Mouse (Mus musculus): ENCODE results near the gene Atrnl1.
"Not testable (repeated sequence)": the region's sequence is repeated elsewhere in the genome, so short reads cannot be mapped to it uniquely, and the experiment has no call there.

Atrnl1 gene

DNA sequence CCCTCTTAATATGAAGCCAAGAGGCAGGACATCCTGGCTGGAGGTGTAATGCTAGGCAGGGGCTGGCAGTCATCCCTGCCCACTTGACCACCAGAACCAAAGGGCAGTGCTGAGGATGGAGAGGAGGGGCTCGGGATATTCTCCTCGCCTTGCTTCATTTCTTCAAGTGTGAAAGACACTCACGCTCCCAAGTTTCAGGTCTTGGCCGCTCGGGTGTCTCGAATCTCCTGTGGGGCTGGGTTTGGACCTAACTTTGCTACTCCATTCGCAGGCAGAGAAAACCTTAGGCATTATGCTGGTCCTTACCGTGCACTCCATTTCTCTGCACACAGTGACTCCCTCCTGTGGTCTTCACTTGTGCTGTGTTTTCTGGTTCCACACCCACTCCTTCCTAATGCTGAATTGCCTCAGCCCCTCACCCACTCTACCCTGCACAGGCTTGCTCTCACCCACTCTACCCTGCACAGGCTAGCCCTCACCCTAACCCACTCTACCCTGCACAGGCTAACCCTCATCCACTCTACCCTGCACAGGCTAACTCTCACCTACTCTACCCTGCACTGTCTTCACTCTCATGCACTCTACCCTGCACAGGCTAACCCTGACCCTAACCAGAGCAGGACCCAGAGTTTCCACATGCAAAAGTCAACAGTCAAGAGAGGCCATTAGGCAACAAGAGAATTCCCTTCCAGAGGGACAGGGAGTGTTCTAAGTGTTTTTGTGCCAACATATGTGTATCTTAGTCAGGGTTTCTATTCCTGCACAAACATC is 410.9 kb downstream of the Atrnl1 start:
- no peak for DNase-seq (ENCODE audit: inconsistent age in 2 of 2, low spot score in 1 of 2)

DNA sequence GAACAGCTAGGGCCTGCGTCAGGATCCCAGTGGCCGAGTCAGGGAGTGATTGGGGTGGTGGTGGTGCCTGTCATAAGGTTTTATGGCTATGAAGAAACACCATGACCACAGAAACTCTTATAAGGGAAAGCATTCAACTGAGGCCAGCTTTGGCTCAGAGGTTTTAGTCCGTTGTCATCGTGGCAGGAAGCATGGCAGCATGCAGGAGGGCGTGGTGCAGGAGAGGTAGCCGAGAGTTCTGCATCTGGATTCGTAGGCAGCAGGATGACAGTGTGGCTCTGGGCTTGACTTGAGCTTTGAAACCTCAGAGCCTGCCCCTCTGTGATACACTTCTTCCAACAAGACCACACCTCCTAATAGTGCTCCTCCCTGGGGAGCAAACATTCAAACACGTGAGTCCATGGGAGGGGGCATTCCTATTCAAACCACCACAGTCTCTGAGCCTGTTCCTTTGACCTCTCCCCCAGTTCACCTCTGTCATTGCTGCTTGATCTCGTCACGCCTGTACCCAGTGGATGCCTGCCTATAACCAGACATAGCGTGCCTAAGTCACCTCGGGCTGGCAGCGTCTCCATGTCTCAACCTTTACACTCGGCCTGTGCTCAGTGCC is 412.5 kb downstream of the Atrnl1 start:
- no peak for DNase-seq (ENCODE audit: inconsistent age in 2 of 2, low spot score in 1 of 2)

DNA sequence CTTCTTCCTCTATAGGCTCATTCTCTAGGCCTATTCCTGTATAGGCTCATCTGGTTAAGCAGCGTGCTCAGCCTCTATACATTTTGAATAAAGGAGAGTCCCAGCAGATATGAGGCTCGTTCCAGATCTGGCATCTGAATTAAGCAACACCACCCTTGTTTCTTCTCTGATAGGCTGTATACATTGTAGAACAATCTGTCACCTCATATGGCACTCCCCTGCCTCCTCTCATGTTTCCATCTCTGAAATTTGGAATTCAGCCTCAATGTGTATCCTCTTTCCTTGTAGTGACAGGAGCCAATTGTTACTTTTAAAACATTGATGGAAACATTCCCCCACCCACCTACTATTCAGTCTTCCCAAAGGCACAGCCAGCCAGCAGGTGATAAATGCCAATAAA is 414.2 kb downstream of the Atrnl1 start:
- DNase-seq (ENCODE audit: inconsistent age in 2 of 2, low spot score in 1 of 2): no peak

DNA sequence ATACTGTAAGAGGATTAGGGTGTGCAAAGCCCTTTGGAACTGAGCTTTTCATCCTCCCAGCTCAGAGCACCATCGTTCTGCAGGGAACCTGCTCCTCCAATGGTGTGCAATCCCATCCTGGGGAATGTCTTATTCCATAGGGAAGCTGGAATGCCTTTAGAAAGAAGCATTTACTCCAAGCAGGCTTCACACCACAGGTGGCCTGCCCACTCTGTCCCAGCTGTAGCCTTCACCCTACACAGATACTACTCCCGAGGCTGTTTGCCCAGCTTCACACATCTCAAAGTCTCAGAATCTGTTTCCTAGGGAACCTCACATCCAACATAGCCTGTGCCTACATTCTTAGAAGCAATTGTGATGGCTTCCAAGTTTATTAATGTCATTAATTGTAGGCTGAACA is 418.8 kb downstream of the Atrnl1 start:
- DNase-seq (ENCODE audit: inconsistent age in 2 of 2, low spot score in 1 of 2): no peak

DNA sequence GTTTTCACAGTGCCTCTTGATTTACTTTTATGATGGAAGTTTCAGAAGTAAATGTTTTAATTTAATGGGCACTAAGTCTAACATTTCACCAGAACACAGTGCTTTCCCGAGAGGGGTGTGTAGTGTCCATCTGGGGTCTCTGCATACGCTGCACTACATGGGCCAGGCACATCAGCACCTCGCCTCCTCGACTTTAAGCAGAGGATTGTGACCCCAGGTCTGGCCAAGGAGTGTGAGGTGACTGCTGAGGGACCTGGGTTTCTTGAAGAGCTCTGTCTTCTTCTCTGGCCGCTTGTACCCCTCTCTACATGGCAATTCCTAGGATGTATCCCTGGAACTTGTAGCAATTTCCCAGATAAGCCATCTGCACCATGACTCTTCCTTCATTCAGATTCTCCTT is 422.4 kb downstream of the Atrnl1 start:
- no peak for DNase-seq (ENCODE audit: inconsistent age in 2 of 2, low spot score in 1 of 2)

DNA sequence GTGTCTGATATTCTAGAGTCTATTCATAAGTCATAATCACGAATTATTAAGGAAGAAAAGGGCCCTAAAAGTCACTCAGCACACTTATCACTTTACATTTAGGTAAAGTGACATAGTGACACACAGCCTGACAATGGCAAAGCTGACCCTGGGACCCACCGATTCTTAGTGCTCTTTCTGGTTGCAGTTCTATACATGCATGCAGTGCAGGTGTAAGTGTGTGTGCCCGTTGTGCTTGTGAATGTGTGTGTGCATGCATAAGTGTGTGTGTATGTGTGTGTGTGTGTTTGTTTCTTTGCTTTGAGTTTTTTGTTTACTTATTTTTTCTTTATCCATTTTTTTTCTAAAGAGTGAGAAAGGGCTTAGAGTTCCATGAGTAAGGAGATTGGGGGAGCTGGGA is 425.3 kb downstream of the Atrnl1 start:
- no peak for DNase-seq (ENCODE audit: inconsistent age in 2 of 2, low spot score in 1 of 2)

DNA sequence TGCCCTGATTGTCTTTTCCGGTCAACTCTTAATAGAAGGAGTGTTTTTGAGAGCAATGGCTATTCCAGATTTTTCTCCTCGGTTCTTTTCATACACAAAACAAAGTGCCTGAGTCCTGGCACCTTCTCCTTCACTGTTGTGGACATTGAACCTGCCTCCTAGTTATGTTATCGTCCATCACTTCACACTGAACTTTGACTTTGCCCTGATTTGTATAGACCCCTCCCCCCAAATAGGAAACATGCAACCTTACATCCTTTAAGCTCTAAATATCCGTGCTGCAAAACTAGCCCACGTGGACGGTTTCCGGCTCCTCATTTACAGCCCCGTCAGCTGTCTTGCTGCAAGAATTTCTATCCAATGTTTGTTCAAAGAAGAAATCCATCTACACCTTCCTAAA is 432.3 kb downstream of the Atrnl1 start:
- DNase-seq (ENCODE audit: inconsistent age in 2 of 2, low spot score in 1 of 2): no peak

DNA sequence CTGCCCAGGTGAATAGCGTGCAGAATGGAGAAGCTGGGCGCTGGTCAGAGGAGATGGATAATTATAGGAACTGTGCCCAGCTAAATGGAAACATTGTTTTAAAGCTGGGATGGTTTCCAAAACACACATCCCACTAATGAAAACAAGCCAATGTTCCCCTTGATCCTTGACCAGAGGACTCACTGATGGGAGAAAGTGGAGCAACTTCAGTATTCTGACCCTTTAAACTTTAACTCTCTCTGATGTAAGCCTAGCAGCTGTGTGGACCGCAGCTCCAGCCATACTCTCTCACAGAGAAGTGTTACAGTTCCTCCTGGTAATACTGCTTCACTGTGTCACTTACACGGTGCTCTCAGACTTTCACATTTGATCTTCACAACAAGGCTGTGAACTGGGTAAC is 432.7 kb downstream of the Atrnl1 start:
- no peak for DNase-seq (ENCODE audit: inconsistent age in 2 of 2, low spot score in 1 of 2)

DNA sequence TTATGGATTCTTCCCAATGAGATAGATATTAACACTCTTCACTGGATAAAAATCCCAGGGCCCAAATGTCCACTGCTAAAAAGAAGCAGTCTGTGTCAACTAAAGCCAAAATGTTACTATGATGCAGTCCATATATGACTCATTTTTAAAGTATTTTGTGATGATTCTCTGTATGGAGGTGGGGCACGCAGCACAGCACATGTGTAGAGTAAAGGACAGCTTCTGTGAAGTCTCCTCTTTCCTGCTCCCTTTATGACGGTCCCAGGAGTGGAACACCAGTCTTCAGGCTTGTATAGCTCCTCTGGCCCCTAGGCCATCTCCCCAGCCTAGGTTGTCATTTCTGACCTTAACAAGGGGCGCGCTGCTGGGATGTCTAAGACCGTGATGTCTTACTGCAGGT is 434.0 kb downstream of the Atrnl1 start:
- no peak for DNase-seq (ENCODE audit: inconsistent age in 2 of 2, low spot score in 1 of 2)

DNA sequence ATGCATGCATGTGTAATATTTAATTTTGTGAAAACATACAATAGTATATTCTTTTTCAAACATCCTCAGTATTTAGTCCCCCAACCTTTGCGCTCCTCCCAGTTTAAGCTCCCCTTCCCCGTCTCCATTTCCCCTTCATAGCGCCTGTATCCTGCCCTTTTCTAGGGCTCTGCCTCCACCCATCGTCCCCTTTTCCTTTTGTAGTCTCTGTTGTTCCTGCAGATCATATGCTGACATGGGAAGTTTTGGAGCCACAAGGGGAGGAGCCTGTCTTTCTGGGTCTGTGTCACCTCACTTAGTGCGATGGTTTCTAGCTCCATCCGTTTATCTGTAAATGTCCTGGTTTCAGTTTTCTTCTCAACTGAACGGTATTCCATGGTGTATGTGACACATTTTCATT is 435.8 kb downstream of the Atrnl1 start:
- DNase-seq (ENCODE audit: inconsistent age in 2 of 2, low spot score in 1 of 2): no peak

DNA sequence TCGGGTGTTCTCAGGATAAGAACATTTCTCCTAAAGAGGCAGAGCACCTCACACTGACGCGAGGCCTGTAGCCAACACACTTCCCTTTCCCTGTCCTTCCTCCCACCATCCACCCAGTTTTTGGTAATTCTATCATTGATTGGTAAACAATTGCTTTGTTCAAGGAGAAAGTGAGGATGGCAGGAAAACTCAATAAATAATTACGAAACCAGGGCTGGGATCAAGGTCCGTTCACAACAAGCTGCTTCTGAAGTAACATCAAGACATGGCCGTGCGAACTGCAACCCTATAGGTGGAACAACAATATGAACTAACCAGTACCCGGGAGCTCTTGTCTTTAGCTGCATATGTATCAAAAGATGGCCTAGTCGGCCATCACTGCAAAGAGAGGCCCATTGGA is 439.6 kb downstream of the Atrnl1 start:
- DNase-seq (ENCODE audit: inconsistent age in 2 of 2, low spot score in 1 of 2): not testable (repeated sequence)

DNA sequence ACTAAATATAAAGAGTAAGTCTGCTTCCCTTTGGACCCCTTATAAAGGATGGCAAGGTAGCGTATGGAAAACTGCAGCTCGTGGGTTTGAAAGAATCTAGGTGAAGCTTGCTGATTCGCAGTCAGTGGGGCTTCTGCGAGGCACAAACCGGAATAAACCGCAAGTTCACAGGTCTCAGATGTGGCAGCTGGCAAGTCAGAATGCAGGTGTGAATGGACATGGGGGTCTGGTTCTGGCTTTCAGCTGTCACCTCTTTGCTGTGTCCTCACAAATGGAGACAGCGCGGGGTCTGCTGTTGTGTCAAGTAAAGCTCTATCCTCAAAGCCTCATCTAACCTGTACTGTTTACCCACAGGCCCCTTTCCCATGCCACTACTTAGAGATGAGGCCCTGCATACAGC is 440.2 kb downstream of the Atrnl1 start:
- DNase-seq (ENCODE audit: inconsistent age in 2 of 2, low spot score in 1 of 2): no peak

DNA sequence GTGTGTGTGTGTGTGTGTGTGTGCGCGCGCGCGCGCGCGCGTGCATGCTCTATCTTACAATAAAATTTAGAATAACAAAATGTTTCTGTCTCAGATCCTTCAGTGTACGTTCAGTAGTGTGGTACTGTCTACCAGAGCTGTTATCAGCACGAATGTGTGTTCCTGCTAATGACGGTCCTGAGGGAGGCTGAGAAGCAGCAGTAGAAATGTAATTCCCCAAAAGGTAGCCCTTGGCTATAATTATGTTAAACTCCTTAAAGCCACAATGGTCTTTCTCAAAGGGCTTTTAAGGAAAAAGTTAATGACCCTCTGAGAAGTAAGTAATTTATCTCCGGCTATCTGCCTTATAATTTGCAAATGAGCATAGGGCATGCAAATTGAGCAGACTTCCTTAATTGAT is 441.1 kb downstream of the Atrnl1 start:
- DNase-seq (ENCODE audit: inconsistent age in 2 of 2, low spot score in 1 of 2): no peak

DNA sequence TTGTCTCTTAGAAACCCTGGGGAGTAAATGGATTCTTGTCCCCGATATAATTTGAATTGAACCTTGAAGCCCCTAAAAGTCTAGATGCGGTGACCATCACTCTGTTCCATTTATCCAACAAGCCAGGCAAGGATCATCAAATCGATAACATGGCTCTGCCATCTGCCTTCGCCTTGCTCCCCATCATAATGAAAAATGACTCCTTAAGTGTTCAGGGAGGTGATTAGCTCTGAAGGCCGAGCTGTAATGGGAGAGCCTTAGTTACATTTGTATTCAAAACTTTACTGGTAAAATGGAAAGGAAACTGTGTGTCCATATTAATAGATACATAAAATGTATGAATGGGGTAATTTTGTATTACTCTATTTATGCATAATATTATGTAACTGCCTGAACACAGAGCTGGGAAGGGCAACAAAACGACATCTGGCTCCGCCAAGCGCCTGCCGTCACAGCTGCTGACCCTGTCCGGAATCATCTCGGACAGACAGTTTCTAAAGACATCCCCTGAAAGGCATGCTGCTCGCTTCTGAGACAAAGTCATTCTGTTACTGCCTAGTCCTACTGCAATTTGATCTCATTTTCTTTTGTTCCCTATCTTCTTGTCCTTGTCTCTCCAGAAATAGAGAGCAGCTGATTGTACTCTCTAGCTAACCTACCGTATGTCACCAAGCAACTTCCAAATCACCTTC is 441.8 kb downstream of the Atrnl1 start:
- no peak for DNase-seq (ENCODE audit: inconsistent age in 2 of 2, low spot score in 1 of 2)

DNA sequence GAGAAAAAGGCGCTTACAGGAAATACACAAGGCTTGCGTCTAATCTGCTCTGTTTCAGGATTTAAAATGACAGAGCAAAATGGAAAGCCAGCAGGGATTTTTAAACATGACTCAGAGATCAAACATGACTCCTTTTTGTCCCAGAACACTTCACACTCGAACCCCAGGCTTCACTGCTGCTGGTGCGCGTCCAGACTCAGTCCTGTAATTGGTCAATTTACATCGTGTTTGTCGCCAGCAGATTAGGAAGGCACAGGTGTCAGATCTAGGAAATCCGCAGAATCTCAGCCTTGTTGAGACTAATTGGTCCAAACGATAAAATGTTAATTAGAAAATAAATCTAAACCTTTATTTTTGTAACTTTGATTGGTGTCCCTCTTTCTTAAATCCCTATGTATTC is 448.9 kb downstream of the Atrnl1 start:
- DNase-seq (ENCODE audit: inconsistent age in 2 of 2, low spot score in 1 of 2): no peak

DNA sequence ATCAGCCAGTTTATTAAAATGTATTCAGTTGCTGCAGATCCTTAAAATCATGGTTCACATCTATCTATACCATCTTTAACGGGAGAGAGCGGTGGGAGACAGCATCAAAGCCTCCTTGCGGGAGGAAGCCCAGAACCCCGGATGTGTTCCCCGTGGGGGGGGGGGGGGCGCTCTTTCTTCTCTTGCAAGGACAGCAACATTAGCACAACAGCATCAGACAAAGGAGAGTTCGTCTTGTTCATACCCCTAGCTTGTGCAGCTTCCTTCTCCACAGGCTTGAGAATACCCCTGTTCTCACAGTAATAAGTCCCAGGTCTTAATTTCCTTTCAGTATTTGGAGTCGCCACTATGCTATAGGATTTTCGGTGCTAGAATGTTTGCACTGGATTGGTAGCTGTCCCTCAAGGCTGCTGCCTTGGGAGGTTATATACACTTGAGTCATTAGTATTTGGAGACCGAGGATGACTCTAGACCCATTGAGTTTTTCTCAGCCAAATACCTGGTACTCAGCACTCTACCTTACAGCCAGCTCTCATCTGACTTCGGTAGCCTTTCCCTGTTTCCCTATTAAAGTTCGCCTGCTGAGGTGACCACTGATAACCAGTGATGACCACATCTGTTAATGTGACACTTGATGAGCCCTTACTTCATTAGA is 449.5 kb downstream of the Atrnl1 start:
- no peak for DNase-seq (ENCODE audit: inconsistent age in 2 of 2, low spot score in 1 of 2)

DNA sequence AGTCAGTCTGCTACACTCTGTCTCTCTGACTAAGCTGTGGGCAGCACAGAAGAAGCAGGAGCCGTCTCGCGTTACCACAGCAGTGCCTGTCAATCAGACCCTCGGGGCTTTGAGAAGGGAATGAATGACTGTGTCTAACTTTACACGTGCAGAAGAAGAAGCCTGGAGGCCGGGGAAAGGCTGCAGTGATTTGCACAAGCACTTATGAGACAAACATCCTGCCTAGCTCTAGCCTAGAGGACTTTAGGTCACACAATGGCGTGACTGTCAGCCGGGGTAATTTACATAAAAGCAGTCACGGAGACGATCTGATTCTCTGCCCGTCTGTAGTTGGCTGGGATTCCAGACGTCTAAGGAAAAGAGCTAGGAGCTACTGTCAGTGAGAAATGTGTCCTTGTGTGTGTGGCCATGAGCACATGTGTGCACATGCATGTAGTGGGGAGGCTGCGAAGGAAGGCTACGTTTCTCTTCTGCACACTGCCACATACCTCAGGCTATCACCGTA is 450.1 kb downstream of the Atrnl1 start:
- no peak for DNase-seq (ENCODE audit: inconsistent age in 2 of 2, low spot score in 1 of 2)

DNA sequence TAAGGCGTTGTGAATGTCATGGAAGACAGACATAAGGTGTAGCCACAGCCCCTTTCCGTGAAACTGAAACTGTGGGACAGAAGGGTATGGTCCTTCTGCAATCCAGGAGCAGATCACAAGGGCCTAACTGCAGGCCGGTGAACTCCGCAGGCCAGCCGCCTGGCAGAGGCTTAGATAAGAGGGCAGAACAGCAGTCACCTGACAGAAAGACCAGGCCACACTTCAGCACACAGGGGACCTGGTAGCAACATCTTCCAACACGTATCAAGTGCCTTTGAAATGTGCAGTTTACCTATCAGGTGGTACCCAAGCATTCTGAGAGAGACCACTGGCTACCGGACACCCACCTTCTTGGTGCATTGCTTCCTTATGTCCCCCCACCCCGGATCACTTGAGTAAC is 451.1 kb downstream of the Atrnl1 start:
- no peak for DNase-seq (ENCODE audit: inconsistent age in 2 of 2, low spot score in 1 of 2)

DNA sequence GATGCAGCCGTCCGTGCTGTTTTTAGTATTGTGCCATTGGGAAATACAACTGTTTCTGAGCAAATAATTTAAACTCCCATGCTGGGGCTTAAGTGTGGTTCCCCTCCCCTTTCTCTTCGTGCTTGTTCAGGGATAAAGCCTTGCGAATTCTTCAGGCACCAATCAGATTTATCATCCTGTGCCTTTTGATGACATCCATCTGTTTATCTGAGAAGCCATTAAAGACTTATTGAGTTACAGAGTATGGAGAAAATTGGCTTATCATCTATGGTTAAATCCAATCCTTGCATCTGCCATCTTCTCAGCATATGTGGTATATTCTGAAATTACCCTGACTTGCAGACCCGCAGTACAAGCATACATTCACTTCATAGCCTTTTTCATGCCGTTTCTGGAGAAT is 452.7 kb downstream of the Atrnl1 start:
- no peak for DNase-seq (ENCODE audit: inconsistent age in 2 of 2, low spot score in 1 of 2)

DNA sequence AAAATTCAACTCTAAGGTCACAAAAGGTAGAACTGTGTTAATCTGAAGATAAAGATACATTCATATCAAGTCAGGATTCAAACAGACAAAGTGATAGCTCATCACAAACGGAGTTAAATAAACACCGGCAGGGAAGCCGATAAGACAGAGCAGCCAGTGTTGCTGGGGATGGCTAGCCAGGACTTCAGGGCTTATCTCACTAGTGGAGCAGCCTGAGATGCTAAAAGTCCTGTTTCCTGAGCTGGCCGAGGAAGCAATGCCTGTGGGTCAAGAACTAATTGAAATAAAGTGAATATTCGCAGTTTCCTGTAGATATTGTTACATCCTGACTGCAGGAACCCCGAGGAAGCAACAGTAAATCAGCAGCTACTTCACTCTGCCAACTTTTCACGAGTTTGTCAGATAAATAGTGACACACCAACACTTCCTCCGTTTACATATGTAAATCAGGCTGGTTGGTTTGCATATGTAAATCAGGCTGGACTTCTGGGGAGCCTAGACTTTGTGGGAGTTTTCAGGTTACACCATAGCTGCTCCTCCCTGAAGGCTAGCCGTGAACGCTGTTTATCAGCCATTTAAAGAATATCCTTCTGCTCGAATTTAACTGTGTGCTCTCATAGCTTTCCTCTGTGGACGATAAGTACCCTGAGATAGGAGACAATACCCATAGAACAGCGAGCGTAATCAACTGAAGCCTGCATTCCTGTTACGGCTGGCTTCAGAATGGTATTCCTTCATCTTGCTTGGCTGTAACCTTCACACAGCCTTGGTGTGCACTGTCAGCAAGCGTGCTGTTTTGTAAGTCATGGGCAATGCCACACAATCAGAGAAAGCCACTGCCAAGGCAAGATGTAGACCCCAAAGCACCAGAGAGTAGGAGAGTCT is 453.5 kb downstream of the Atrnl1 start:
- no peak for DNase-seq (ENCODE audit: inconsistent age in 2 of 2, low spot score in 1 of 2)

DNA sequence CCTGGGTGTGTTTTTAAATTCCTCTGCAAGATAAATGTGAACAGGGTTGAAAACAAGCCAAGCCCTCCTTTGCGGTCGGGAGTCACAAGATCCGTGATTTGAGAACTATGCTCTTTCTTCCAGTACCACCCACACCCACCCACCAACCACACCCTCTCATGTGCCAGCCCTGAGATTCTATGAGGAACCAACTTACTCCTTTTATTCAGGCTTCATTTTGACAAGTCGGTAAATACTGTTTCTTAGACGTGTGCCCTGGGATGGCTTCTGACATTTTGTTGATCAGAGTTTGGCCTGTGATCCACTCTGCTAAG is 454.1 kb downstream of the Atrnl1 start:
- no peak for DNase-seq (ENCODE audit: inconsistent age in 2 of 2, low spot score in 1 of 2)

All from adrenal gland, adult (tissue).